Mouse (Mus musculus): Measurements from ENCODE around the gene Dbi. TPM values are rescaled to one million over a fixed set of nuclear protein-coding genes. Genes with fewer than 3 reads are reported as not detected.

Gene Dbi
- polyA plus RNA-seq, 1 experiment: 247 TPM

DNA sequence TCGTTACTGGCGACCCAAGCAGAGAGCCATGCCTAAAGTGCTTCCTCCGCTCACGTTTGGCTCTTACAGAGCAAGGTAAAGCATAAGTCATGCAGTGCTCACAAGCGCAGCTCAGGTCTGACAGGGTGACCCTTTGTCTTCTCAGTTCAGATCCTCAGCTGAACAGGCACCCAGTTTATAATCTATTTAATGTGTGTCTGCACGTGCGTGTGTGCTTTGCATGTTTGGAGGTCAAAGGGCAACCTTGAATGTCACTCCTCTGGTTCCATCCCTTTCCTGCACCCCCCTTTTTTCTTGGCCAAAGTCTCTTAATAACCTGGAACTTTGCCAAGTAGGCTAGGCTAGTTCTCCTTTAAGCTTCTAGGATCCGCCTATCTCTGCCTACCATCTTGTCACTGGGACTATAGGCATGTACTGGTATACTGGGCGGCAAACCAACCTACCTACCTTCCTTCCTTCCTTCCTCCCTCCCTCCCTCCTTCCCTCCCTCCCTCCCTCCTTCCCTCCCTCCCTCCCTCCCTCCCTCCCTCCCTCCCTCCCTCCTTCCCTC is 19.3 kb upstream of the Dbi start:
- Histone ChIP-seq H3K4me1 (replicated peaks; ENCODE audit: control insufficient read depth, insufficient read depth, low read length) (no peaks in the 10 kb centered on the region), H3K27ac (ENCODE audit: control insufficient read depth, insufficient read depth, low read length) (no peak overlapping the region), H3K36me3 (ENCODE audit: control insufficient read depth, insufficient read depth, low read length) (no peaks in the 10 kb centered on the region), H3K27me3 (ENCODE audit: control insufficient read depth, insufficient read depth, low read length) (no peaks in the 10 kb centered on the region), H3K4me3 (ENCODE audit: control insufficient read depth, insufficient read depth, low read length) (no peak overlapping the region)
- TF ChIP-seq CTCF (IDR thresholded peaks at IDR 0.05; ENCODE audit: borderline replicate concordance, control insufficient read depth, extremely low read depth, insufficient read depth, low read length, poor library complexity): no peak
- TF ChIP-seq POLR2A (IDR thresholded peaks at IDR 0.05; ENCODE audit: control insufficient read depth, extremely low read depth, insufficient read depth, low read length, poor library complexity): no peak
- WGBS: 95% methylated on average over 9 of the region's 9 CpGs
- DNase-seq: no peak

DNA sequence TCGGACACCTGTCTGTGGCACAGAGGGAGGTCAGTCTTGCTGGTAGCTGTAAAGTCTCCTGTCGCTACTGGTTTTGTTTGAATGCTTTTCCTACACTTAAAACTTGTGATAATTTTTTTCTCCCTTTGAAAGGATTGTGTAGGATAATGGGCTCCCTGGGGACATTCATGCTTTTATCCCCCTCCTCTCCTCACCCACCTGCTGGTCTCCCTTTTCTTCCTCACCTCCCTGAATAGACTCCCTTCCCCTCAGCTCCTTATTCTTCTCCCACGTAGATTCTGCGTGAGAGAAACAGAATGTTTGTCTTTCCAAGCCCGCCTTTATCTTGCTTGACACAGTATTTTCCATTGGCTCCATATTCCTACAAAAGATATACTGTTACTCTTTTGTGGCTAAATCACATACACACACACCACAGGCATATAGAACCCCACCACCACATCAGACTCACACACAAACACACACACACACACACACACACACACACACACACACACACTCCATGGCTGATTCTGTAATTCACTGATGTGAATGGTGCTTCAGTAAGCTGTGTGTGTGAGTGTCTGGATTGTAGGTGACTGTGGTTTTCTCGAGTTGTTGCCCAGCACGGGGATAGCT is 18.2 kb upstream of the Dbi start:
- H3K27ac ChIP-seq (ENCODE audit: control insufficient read depth, insufficient read depth, low read length): no peak overlapping the region
- WGBS: 86% methylated on average over 7 of the region's 7 CpGs
- H3K4me3 ChIP-seq (ENCODE audit: control insufficient read depth, insufficient read depth, low read length): no peak overlapping the region

DNA sequence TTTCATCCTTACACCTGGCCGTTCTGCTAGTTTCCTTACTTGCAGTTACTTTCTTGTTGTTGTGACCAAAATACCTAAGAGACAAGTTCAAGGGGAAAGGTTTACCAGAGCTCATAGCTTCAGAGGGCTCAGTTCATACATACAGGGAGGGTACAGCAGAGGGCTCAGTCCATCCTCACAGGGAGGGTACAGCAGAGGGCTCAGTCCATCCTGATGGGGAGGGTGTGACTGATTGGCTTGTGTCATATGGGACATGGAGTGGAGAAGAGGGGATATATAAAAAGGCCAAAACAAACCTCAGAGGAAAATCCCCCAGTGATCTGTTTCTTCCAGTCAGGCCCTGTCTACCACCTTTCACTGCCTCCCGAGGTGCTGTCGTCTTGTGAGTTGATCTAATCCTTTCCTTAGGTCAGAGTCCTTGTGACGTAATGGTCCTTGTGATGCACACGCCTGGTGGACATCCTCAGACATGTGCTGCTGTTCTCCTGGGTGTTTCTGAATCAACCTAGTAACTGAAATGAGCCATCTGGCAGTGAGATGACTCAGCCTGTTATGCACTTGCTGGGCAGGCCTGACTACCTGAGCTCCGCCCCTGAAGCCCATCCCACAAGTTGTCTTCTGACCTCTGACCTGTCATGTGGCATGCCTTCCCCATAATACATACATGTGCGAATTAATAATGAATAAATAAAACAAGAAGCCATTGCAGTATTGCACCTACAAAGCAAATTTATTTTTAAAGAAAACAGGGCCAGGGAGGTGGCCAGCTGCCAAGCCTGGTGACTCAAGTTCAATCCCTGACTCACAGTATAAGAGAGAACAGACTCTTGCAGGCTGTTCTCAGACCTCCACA is 15.3 kb upstream of the Dbi start:
- Histone ChIP-seq H3K36me3 (ENCODE audit: control insufficient read depth, insufficient read depth, low read length) (no peaks in the 10 kb centered on the region), H3K4me1 (replicated peaks; ENCODE audit: control insufficient read depth, insufficient read depth, low read length) (no peaks in the 10 kb centered on the region), H3K4me3 (ENCODE audit: control insufficient read depth, insufficient read depth, low read length) (no peak overlapping the region), H3K27ac (ENCODE audit: control insufficient read depth, insufficient read depth, low read length) (no peak overlapping the region), H3K27me3 (ENCODE audit: control insufficient read depth, insufficient read depth, low read length) (no peaks in the 10 kb centered on the region)
- DNase-seq: no peak
- TF ChIP-seq CTCF (IDR thresholded peaks at IDR 0.05; ENCODE audit: borderline replicate concordance, control insufficient read depth, extremely low read depth, insufficient read depth, low read length, poor library complexity) (no peak), POLR2A (IDR thresholded peaks at IDR 0.05; ENCODE audit: control insufficient read depth, extremely low read depth, insufficient read depth, low read length, poor library complexity) (no peak)
- 88% methylated on average over 7 of the region's 7 CpGs for WGBS

More for the DNA sequence above, 18.2 kb upstream of the Dbi start:
- Histone ChIP-seq H3K27me3 (ENCODE audit: control insufficient read depth, insufficient read depth, low read length) (no peaks in the 10 kb centered on the region), H3K4me1 (replicated peaks; ENCODE audit: control insufficient read depth, insufficient read depth, low read length) (no peaks in the 10 kb centered on the region), H3K36me3 (ENCODE audit: control insufficient read depth, insufficient read depth, low read length) (no peaks in the 10 kb centered on the region)
- TF ChIP-seq POLR2A (IDR thresholded peaks at IDR 0.05; ENCODE audit: control insufficient read depth, extremely low read depth, insufficient read depth, low read length, poor library complexity): no peak
- no peak for TF ChIP-seq CTCF (IDR thresholded peaks at IDR 0.05; ENCODE audit: borderline replicate concordance, control insufficient read depth, extremely low read depth, insufficient read depth, low read length, poor library complexity)
- no peak for DNase-seq

DNA sequence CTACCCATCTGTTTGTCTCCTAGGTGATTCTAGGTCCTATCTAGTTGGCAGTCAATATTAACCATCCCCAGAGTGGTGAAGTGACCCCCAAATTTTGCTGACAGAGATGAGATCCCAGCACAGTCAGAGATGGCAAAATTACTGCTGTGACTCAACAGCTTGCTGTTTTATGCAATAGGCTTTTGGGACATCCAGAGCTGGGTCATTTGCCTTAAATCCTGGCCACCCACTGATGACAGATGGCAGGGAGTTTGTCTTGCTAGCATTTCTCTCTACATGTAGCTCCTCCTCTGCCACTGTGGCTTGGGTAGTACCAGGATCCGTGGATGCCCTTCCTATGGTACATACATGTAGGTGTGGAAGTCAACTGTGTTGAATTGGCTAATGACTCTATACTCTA is 11.5 kb upstream of the Dbi start:
- WGBS: 97% methylated on average over 1 of the region's 1 CpGs
- TF ChIP-seq CTCF (IDR thresholded peaks at IDR 0.05; ENCODE audit: borderline replicate concordance, control insufficient read depth, extremely low read depth, insufficient read depth, low read length, poor library complexity): no peak
- TF ChIP-seq POLR2A (IDR thresholded peaks at IDR 0.05; ENCODE audit: control insufficient read depth, extremely low read depth, insufficient read depth, low read length, poor library complexity): no peak
- no peaks in the 10 kb centered on the region for H3K27me3 ChIP-seq (ENCODE audit: control insufficient read depth, insufficient read depth, low read length)
- H3K4me3 ChIP-seq (ENCODE audit: control insufficient read depth, insufficient read depth, low read length): no peak overlapping the region
- no peak overlapping the region for H3K27ac ChIP-seq (ENCODE audit: control insufficient read depth, insufficient read depth, low read length)
- no peak for DNase-seq
- no peaks in the 10 kb centered on the region for H3K4me1 ChIP-seq (replicated peaks; ENCODE audit: control insufficient read depth, insufficient read depth, low read length)
- no peaks in the 10 kb centered on the region for H3K36me3 ChIP-seq (ENCODE audit: control insufficient read depth, insufficient read depth, low read length)

DNA sequence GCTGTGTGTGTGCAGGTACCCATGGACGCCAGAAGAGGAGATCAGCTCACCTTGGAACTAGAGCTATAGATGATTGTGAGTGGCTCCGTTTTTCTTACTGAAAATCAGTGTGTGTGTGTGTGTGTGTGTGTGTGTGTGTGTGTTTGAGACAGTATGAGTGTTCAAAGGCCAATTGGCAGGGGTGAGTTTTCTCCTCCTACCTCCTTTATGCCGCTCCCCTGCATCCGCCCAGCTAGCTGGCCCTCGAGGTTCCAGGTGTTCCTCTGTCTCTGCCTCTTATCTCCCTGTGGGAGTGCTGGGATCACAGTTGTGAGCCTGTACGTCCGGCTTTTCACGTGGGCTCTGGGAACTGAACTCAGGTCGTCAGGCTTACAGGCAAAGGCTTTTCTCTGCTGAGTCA is 5.4 kb upstream of the Dbi start:
- no peaks in the 10 kb centered on the region for H3K36me3 ChIP-seq (ENCODE audit: control insufficient read depth, insufficient read depth, low read length)
- no peaks in the 10 kb centered on the region for H3K27me3 ChIP-seq (ENCODE audit: control insufficient read depth, insufficient read depth, low read length)
- TF ChIP-seq CTCF (IDR thresholded peaks at IDR 0.05; ENCODE audit: borderline replicate concordance, control insufficient read depth, extremely low read depth, insufficient read depth, low read length, poor library complexity) (no peak), POLR2A (IDR thresholded peaks at IDR 0.05; ENCODE audit: control insufficient read depth, extremely low read depth, insufficient read depth, low read length, poor library complexity) (no peak)
- H3K4me3 ChIP-seq (ENCODE audit: control insufficient read depth, insufficient read depth, low read length): no peak overlapping the region
- DNase-seq: no peak
- H3K27ac ChIP-seq (ENCODE audit: control insufficient read depth, insufficient read depth, low read length): no peak overlapping the region
- peaks cover 8% of the 10 kb centered on the region for H3K4me1 ChIP-seq (replicated peaks; ENCODE audit: control insufficient read depth, insufficient read depth, low read length)
- 94% methylated on average over 9 of the region's 9 CpGs for WGBS

DNA sequence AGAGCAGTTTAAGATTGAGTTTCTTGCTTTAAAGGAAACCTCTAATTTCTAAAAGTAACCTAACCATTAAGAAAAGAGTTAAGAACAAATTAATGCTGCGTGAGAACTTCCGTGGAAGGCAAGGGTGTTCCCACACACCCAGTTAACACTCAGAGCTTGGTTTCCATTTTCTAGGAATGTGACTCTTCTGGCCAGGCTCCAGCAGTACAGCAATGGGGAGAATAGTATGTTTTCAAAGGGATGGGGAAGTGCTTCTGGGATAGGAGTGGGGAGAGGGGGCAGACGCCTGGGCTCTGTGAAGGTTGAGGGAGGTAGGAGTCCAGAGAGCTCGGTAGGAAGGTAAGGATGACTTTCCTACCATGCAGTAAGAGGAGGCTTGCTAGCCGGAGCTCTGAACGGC is 4.6 kb upstream of the Dbi start:
- Histone ChIP-seq H3K27me3 (ENCODE audit: control insufficient read depth, insufficient read depth, low read length) (no peaks in the 10 kb centered on the region), H3K4me1 (replicated peaks; ENCODE audit: control insufficient read depth, insufficient read depth, low read length) (peaks cover 8% of the 10 kb centered on the region), H3K4me3 (ENCODE audit: control insufficient read depth, insufficient read depth, low read length) (no peak overlapping the region), H3K27ac (ENCODE audit: control insufficient read depth, insufficient read depth, low read length) (no peak overlapping the region), H3K36me3 (ENCODE audit: control insufficient read depth, insufficient read depth, low read length) (no peaks in the 10 kb centered on the region)
- TF ChIP-seq POLR2A (IDR thresholded peaks at IDR 0.05; ENCODE audit: control insufficient read depth, extremely low read depth, insufficient read depth, low read length, poor library complexity) (no peak), CTCF (IDR thresholded peaks at IDR 0.05; ENCODE audit: borderline replicate concordance, control insufficient read depth, extremely low read depth, insufficient read depth, low read length, poor library complexity) (no peak)
- 92% methylated on average over 6 of the region's 6 CpGs for WGBS
- no peak for DNase-seq

Data from thymus, adult 2 months (tissue).